Mouse (Mus musculus): ENCODE data around the gene Slc15a3. TPM values are rescaled to one million over a fixed set of nuclear protein-coding genes. Genes with fewer than 3 reads are reported as not detected.

The Slc15a3 gene
- 0.22 and 0.29 TPM in 2 replicates for polyA plus RNA-seq (2014; fragmentation: Nextera tagmentation; extraction: Ambion mirVana)

DNA sequence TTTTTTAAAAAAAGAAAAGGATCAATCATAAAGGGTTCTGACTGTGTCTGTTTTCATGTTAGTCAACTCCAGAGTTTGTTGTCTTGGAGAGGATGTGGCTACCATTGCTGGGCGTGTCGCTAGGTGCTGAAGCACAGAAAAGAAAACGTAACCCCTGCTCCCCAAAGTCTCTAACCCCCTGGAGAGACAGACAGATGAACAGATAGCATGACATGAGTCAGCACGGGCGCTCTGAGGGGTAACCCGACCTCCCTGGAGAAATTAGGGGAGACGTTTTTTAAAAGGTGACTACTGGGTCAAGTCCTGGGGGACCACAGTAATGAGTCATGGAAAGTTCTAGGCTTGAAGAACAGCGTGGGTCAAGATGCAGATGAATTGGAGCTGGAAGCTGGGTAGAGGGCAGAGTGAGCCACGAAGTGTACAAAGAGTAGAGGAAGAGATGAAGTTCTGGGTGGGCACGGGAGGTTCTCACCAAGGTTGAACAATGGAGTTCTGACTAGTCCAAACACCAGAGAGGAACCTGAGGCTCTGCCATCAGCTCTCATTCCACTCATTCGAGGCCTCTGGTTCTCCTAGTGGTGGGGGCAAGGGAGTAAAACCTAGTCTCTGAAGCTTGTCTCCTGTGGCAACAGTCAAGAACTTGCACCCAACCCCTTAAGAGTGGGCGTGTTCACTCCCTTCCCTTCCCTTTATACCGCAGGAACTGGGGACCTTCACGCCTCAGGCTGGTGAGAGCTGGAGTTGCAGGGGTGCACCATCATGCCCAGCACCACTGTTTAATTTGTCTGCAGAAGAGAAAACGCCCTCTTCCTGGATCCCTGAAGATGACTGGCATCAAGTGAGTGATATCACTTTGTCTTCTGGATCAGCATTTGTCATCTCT, at the start of gene Slc15a3:
Slc15a3 (plus strand) TSS at position 718 of the 883 bp plus-strand sequence.
- H3K27ac ChIP-seq, result no peak within 1 kb of the TSS
- H3K4me3 ChIP-seq (replicated peaks; ENCODE audit: low read length), result no peak within 1 kb of the TSS
- H3K27me3 ChIP-seq (ENCODE audit: control insufficient read depth, insufficient read depth, low read length), result no peaks in the 10 kb centered on the region
- no peak within 1 kb of the TSS for H3K4me2 ChIP-seq (replicated peaks)
- no peaks in the 10 kb centered on the region; the same call in 1 of the 2 replicates for H3K4me1 ChIP-seq (replicated peaks; ENCODE audit: control insufficient read depth, insufficient read depth, low read length)
- H3K9ac ChIP-seq, result no peak within 1 kb of the TSS
- DNase-seq (ENCODE audit: low spot score) (no peak), ATAC-seq (ENCODE audit: low FRiP score) (no peak)
- WGBS, result 85% methylated on average over 15 of the region's 15 CpGs
- no peaks in the 10 kb centered on the region for H3K9me3 ChIP-seq (ENCODE audit: control insufficient read depth, low read length)
- no peaks in the 10 kb centered on the region for H3K36me3 ChIP-seq (replicated peaks; ENCODE audit: control insufficient read depth, insufficient read depth)

DNA sequence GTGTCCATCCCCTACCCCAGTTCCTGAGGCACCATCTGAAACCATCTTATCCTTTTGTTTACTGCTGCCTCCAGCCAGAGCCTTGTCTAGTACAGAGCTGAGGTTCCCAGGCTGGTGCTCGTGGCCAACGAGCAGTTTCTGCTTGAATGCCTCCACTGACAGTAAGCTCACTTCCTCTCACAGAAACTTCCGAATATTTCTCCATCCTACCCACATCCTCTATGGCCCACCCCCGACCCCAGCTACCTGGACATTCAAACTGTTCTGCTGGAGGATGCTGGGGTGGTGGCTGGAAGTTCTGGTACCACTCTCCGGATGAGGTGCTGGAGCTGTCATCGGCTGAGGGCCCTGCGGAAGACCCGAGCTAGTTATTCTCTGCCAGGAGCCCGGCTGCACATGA, 49.2 kb upstream of the Slc15a3 start:
- 74% methylated on average over 9 of the region's 9 CpGs for WGBS
- H3K27ac ChIP-seq, result no peak overlapping the region
- no peak overlapping the region for H3K4me3 ChIP-seq (replicated peaks; ENCODE audit: low read length)
- ATAC-seq (ENCODE audit: low FRiP score), result no peak
- H3K36me3 ChIP-seq (replicated peaks; ENCODE audit: control insufficient read depth, insufficient read depth), result no peaks in the 10 kb centered on the region
- no peak overlapping the region for H3K9ac ChIP-seq
- H3K9me3 ChIP-seq (ENCODE audit: control insufficient read depth, low read length), result no peaks in the 10 kb centered on the region
- no peaks in the 10 kb centered on the region for H3K27me3 ChIP-seq (ENCODE audit: control insufficient read depth, insufficient read depth, low read length)
- 0 out of 2 replicates have a peak, but pooled peaks cover 1% of the 10 kb centered on the region for H3K4me1 ChIP-seq (replicated peaks; ENCODE audit: control insufficient read depth, insufficient read depth, low read length)
- no peak for DNase-seq (ENCODE audit: low spot score)
- no peak overlapping the region for H3K4me2 ChIP-seq (replicated peaks)

DNA sequence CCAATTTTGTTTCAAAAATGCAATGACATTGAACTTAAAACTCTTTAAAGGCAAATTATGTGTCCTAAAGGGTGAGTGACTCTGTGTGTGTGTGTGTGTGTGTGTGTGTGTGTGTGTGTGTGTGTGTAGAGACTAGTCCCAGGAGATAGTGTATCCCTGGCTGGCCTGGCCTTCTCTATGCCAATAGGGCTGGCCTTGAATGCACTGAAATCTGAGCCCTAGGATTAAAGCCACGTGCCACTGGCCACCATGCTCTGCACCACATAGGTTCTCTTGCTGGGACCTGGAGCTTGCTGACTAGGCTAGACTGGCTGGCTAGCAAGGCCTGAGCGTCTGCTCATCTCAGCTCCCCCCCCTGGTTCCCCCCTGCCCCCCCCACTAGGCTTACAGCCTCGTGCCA, 46.5 kb upstream of the Slc15a3 start:
- whole genome bisulfite sequencing, result 53% methylated on average over 3 of the region's 3 CpGs
- Histone ChIP-seq H3K36me3 (replicated peaks; ENCODE audit: control insufficient read depth, insufficient read depth) (no peaks in the 10 kb centered on the region), H3K9me3 (ENCODE audit: control insufficient read depth, low read length) (no peaks in the 10 kb centered on the region), H3K27me3 (ENCODE audit: control insufficient read depth, insufficient read depth, low read length) (no peaks in the 10 kb centered on the region), H3K27ac (no peak overlapping the region), H3K4me3 (replicated peaks; ENCODE audit: low read length) (no peak overlapping the region), H3K9ac (no peak overlapping the region), H3K4me2 (replicated peaks) (no peak overlapping the region), H3K4me1 (replicated peaks; ENCODE audit: control insufficient read depth, insufficient read depth, low read length) (no peaks in the 10 kb centered on the region)
- DNase-seq (ENCODE audit: low spot score), result no peak
- ATAC-seq (ENCODE audit: low FRiP score), result no peak

DNA sequence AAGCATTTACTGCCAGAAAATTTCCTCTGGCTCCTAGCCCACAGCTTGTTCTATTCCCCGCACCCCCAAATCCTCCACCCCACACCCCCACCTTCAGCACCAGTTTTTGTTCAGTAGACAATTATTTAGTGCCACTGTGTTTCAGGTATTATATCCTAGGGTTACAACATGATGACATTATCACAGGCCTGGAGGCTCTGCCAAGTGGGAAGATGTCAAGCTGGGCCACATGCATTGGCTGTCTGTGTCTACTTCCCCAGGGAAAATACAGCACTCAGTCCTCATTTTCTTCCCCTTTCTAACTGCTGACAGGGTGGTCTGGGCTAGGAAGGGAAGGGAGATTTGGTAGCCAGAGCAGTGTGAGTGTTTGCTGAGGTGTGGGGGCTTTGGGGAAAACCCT, 44.6 kb upstream of the Slc15a3 start:
- H3K9ac ChIP-seq, result no peak overlapping the region
- H3K27me3 ChIP-seq (ENCODE audit: control insufficient read depth, insufficient read depth, low read length), result no peaks in the 10 kb centered on the region
- H3K36me3 ChIP-seq (replicated peaks; ENCODE audit: control insufficient read depth, insufficient read depth), result no peaks in the 10 kb centered on the region
- ATAC-seq (ENCODE audit: low FRiP score) (no peak), DNase-seq (ENCODE audit: low spot score) (no peak)
- H3K4me2 ChIP-seq (replicated peaks), result no peak overlapping the region
- 84% methylated on average over 1 of the region's 1 CpGs for WGBS
- H3K27ac ChIP-seq, result no peak overlapping the region
- H3K4me1 ChIP-seq (replicated peaks; ENCODE audit: control insufficient read depth, insufficient read depth, low read length), result no peaks in the 10 kb centered on the region
- H3K9me3 ChIP-seq (ENCODE audit: control insufficient read depth, low read length), result no peaks in the 10 kb centered on the region
- no peak overlapping the region for H3K4me3 ChIP-seq (replicated peaks; ENCODE audit: low read length)

DNA sequence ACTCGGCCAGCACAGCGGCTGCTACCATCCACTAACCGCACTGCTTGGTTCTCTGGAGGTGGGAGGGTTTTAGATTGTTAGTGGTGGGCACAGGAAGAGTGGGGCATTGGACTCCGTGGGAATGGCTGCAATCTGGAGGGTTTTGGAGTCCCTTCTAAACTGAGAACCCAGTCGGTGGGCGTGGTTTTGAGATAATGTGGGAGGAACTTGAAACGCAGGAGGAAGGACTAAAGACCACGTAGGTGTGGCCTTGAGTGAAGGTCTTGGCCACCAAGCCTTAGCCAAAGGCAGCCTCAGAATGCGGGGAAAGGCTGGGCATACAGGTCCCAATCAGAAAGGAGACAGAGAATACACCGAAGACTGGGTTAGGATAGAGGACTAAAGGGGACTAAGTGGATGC, 41.0 kb upstream of the Slc15a3 start:
- no peaks in the 10 kb centered on the region for H3K4me1 ChIP-seq (replicated peaks; ENCODE audit: control insufficient read depth, insufficient read depth, low read length)
- WGBS, result 78% methylated on average over 10 of the region's 10 CpGs
- H3K4me3 ChIP-seq (replicated peaks; ENCODE audit: low read length), result no peak overlapping the region
- DNase-seq (ENCODE audit: low spot score) (no peak), ATAC-seq (ENCODE audit: low FRiP score) (no peak)
- H3K27me3 ChIP-seq (ENCODE audit: control insufficient read depth, insufficient read depth, low read length), result no peaks in the 10 kb centered on the region
- H3K36me3 ChIP-seq (replicated peaks; ENCODE audit: control insufficient read depth, insufficient read depth), result no peaks in the 10 kb centered on the region
- no peak overlapping the region for H3K4me2 ChIP-seq (replicated peaks)
- no peak overlapping the region for H3K27ac ChIP-seq
- H3K9me3 ChIP-seq (ENCODE audit: control insufficient read depth, low read length), result no peaks in the 10 kb centered on the region
- H3K9ac ChIP-seq, result no peak overlapping the region

DNA sequence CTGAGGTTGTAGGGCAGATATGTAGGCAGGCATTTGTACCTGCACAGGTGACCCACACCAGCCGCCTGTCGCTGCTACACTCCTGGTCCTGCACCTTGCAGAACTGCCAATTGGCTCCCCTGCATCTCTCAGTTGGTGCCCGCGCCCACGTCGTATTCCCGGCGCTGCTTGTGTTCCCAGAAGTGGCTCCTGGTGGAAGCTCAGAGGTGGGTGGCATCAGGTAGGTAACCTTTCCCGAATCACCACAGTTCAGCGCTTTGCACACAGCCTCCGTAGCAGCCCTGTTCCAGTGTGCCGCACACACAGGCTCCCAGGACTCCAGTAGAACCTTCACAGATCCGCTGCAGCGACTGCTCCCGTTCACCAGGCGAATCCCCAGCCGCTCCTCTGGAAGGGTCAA, 40.4 kb upstream of the Slc15a3 start:
- Histone ChIP-seq H3K27ac (no peak overlapping the region), H3K4me2 (replicated peaks) (no peak overlapping the region), H3K9ac (no peak overlapping the region), H3K9me3 (ENCODE audit: control insufficient read depth, low read length) (no peaks in the 10 kb centered on the region), H3K27me3 (ENCODE audit: control insufficient read depth, insufficient read depth, low read length) (no peaks in the 10 kb centered on the region), H3K36me3 (replicated peaks; ENCODE audit: control insufficient read depth, insufficient read depth) (no peaks in the 10 kb centered on the region), H3K4me1 (replicated peaks; ENCODE audit: control insufficient read depth, insufficient read depth, low read length) (no peaks in the 10 kb centered on the region), H3K4me3 (replicated peaks; ENCODE audit: low read length) (no peak overlapping the region)
- no peak for DNase-seq (ENCODE audit: low spot score)
- 96% methylated on average over 17 of the region's 17 CpGs for WGBS
- no peak for ATAC-seq (ENCODE audit: low FRiP score)

DNA sequence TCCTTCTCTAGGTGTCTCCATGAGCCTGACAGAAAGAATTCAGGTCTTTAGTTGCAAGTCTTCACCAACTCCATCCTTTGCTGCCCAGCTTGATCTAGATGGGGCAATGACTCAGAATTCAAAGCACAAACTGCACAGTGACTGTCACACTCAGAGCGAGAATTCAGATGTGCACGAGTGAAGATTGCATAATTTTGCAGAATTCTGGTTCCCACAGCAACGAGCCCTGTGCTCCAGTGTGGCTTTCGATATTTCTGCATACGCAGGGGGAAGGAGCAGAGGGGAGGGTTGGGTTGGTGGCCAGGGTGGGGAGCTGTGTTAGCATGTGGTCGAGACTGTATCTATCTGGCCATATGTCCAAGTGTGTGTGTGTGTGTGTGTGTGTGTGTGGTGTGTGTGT, 38.5 kb upstream of the Slc15a3 start:
- H3K4me2 ChIP-seq (replicated peaks), result no peak overlapping the region
- DNase-seq (ENCODE audit: low spot score) (no peak), ATAC-seq (ENCODE audit: low FRiP score) (no peak)
- no peaks in the 10 kb centered on the region for H3K9me3 ChIP-seq (ENCODE audit: control insufficient read depth, low read length)
- no peak overlapping the region for H3K4me3 ChIP-seq (replicated peaks; ENCODE audit: low read length)
- 62% methylated on average over 6 of the region's 6 CpGs for WGBS
- H3K36me3 ChIP-seq (replicated peaks; ENCODE audit: control insufficient read depth, insufficient read depth), result no peaks in the 10 kb centered on the region
- no peaks in the 10 kb centered on the region for H3K27me3 ChIP-seq (ENCODE audit: control insufficient read depth, insufficient read depth, low read length)
- no peak overlapping the region for H3K9ac ChIP-seq
- no peaks in the 10 kb centered on the region for H3K4me1 ChIP-seq (replicated peaks; ENCODE audit: control insufficient read depth, insufficient read depth, low read length)
- H3K27ac ChIP-seq, result no peak overlapping the region

DNA sequence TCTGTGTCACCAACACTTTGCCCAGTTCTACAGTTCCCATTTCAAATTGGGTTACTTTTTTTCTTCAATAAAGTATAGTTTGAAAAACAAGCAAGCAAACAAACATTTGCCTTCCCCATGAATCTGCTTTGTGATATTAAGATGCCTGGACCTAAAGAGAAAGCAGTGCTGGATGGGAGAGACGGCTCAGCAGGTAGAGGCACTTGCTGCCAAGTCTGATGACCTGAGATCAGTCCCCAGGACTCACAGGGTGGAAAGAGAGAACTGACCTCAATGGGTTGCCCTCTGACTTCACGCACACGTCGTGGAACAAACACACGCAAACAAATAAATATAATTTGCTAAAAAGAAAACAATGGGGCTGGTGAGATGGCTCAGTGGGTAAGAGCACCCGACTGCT, 37.6 kb upstream of the Slc15a3 start:
- Histone ChIP-seq H3K27ac (no peak overlapping the region), H3K4me3 (replicated peaks; ENCODE audit: low read length) (no peak overlapping the region), H3K9ac (no peak overlapping the region), H3K9me3 (ENCODE audit: control insufficient read depth, low read length) (no peaks in the 10 kb centered on the region), H3K36me3 (replicated peaks; ENCODE audit: control insufficient read depth, insufficient read depth) (no peaks in the 10 kb centered on the region), H3K27me3 (ENCODE audit: control insufficient read depth, insufficient read depth, low read length) (no peaks in the 10 kb centered on the region), H3K4me1 (replicated peaks; ENCODE audit: control insufficient read depth, insufficient read depth, low read length) (no peaks in the 10 kb centered on the region), H3K4me2 (replicated peaks) (no peak overlapping the region)
- ATAC-seq (ENCODE audit: low FRiP score) (no peak), DNase-seq (ENCODE audit: low spot score) (no peak)
- WGBS, result 92% methylated on average over 6 of the region's 6 CpGs

DNA sequence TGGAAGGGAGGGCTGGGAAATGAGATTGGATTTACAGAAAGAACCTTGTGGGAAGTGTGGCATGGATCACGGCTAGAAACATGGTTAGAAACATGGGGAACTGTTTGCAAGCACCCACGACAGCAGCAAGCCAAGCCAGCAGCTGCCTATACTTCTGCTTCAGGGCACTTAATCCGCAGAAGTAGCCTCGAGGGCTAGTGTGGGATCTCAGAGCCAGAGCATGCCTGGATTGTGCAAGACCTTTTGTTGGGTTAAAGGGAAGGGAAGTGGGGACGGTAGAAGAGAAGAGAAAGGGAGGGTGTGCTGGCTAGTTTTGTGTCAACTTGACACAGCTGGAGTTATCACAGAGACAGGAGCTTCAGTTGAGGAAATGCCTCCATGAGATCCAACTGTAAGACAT, 35.8 kb upstream of the Slc15a3 start:
- Histone ChIP-seq H3K9me3 (ENCODE audit: control insufficient read depth, low read length) (no peaks in the 10 kb centered on the region), H3K36me3 (replicated peaks; ENCODE audit: control insufficient read depth, insufficient read depth) (no peaks in the 10 kb centered on the region), H3K4me2 (replicated peaks) (no peak overlapping the region), H3K4me1 (replicated peaks; ENCODE audit: control insufficient read depth, insufficient read depth, low read length) (no peaks in the 10 kb centered on the region), H3K9ac (no peak overlapping the region), H3K4me3 (replicated peaks; ENCODE audit: low read length) (no peak overlapping the region), H3K27me3 (ENCODE audit: control insufficient read depth, insufficient read depth, low read length) (no peaks in the 10 kb centered on the region), H3K27ac (no peak overlapping the region)
- ATAC-seq (ENCODE audit: low FRiP score), result no peak
- DNase-seq (ENCODE audit: low spot score), result no peak
- 79% methylated on average over 5 of the region's 5 CpGs for WGBS

Measured in hindbrain, embryonic 14.5 days (tissue).